ENCODE assay signal across 8 mouse cellular contexts in genomic region chr6:113697222-113698205, GRCm38 (mm10). TPM values are rescaled to one million over a fixed set of nuclear protein-coding genes. Genes with fewer than 3 reads are reported as not detected.
A peak's percentile ranks its signal among the peaks of the same experiment; 100 is the strongest.
DNase-seq lines count a peak whose midpoint lies in the region; ATAC-seq lines count a peak whose summit lies in the region.

No protein-coding gene starts in this region.

- H3K4me1 ChIP-seq in forebrain, embryonic 13.5 days = peaks cover 34% of the 10 kb centered on the region
- H3K4me1 ChIP-seq in hindbrain, embryonic 16.5 days (ENCODE audit: control insufficient read depth, insufficient read depth, low read depth, low read length) = peaks cover 12% of the 10 kb centered on the region
- peaks cover 77% of the 10 kb centered on the region for H3K4me1 ChIP-seq in liver, embryonic 15.5 days (replicated peaks)
- peaks cover 37% of the 10 kb centered on the region for H3K4me1 ChIP-seq in neural tube, embryonic 15.5 days

- no peaks in the 10 kb centered on the region for H3K9me3 ChIP-seq in forebrain, embryonic 13.5 days (replicated peaks)
- H3K9me3 ChIP-seq in hindbrain, embryonic 16.5 days (ENCODE audit: control insufficient read depth, low read length) = no peaks in the 10 kb centered on the region
- H3K9me3 ChIP-seq in liver, embryonic 15.5 days (replicated peaks) = no peaks in the 10 kb centered on the region
- H3K9me3 ChIP-seq in neural tube, embryonic 15.5 days (replicated peaks) = no peaks in the 10 kb centered on the region

- ATAC-seq in forebrain, embryonic 13.5 days = peak; percentile 76; the same call in 1 of the 2 replicates
- peak; percentile 73 for ATAC-seq in hindbrain, embryonic 16.5 days
- ATAC-seq in liver, embryonic 15.5 days (ENCODE audit: insufficient read depth) = no peak
- peak; percentile 0; the same call in 1 of the 2 replicates for ATAC-seq in neural tube, embryonic 15.5 days (ENCODE audit: low FRiP score)

- DNase-seq in left cerebral cortex, postnatal 4 days = peak; percentile 27
- no peak for DNase-seq in left cerebral cortex, postnatal 25 days (ENCODE audit: low spot score in 2 of 2)
- DNase-seq in adrenal gland, postnatal 36 days = peak; percentile 59 to 65
- DNase-seq in layer of hippocampus, postnatal 25 days (ENCODE audit: extremely low spot score in 1 of 2, low spot score in 1 of 2) = no peak

- H3K36me3 ChIP-seq in forebrain, embryonic 13.5 days (ENCODE audit: poor library complexity, severe bottlenecking) = peaks cover 25% of the 10 kb centered on the region
- H3K36me3 ChIP-seq in hindbrain, embryonic 16.5 days (ENCODE audit: control insufficient read depth, insufficient read depth, low read length) = peaks cover 8% of the 10 kb centered on the region
- H3K36me3 ChIP-seq in liver, embryonic 15.5 days (replicated peaks) = peaks cover 58% of the 10 kb centered on the region
- H3K36me3 ChIP-seq in neural tube, embryonic 15.5 days = peaks cover 16% of the 10 kb centered on the region

- H3K9ac ChIP-seq in forebrain, embryonic 13.5 days = peak overlapping the region; percentile 84
- H3K9ac ChIP-seq in hindbrain, embryonic 16.5 days (ENCODE audit: low read depth, low read length) = peak overlapping the region; percentile 85
- H3K9ac ChIP-seq in liver, embryonic 15.5 days = peak overlapping the region; percentile 95
- peak overlapping the region; percentile 78 for H3K9ac ChIP-seq in neural tube, embryonic 15.5 days (replicated peaks)

- peak overlapping the region; percentile 98 for H3K4me2 ChIP-seq in forebrain, embryonic 13.5 days
- peak overlapping the region; percentile 83 for H3K4me2 ChIP-seq in hindbrain, embryonic 16.5 days (ENCODE audit: low read length)
- peak overlapping the region; percentile 90 for H3K4me2 ChIP-seq in liver, embryonic 15.5 days
- H3K4me2 ChIP-seq in neural tube, embryonic 15.5 days = peak overlapping the region; percentile 96

- peak overlapping the region; percentile 73 for H3K4me3 ChIP-seq in forebrain, embryonic 13.5 days
- peak overlapping the region; percentile 89 for H3K4me3 ChIP-seq in hindbrain, embryonic 16.5 days (ENCODE audit: low read length)
- H3K4me3 ChIP-seq in liver, embryonic 15.5 days (replicated peaks) = peak overlapping the region; percentile 85
- peak overlapping the region; percentile 87 for H3K4me3 ChIP-seq in neural tube, embryonic 15.5 days (replicated peaks)

- intact Hi-C loops in left cerebral cortex, postnatal 4 days (cut with DNase I) = no loop called here
- intact Hi-C loops in left cerebral cortex, postnatal 25 days (cut with DNase I) = no loop called here

- peak overlapping the region; percentile 80 for H3K27ac ChIP-seq in forebrain, embryonic 13.5 days
- peak overlapping the region; percentile 90 for H3K27ac ChIP-seq in hindbrain, embryonic 16.5 days (ENCODE audit: low read depth, low read length)
- H3K27ac ChIP-seq in liver, embryonic 15.5 days (replicated peaks) = peak overlapping the region; percentile 99
- H3K27ac ChIP-seq in neural tube, embryonic 15.5 days (replicated peaks) = peak overlapping the region; percentile 90

- WGBS in forebrain, embryonic 13.5 days = under 1% methylated on average over 105 of the region's 113 CpGs
- under 1% methylated on average over 84 of the region's 113 CpGs for WGBS in hindbrain, embryonic 16.5 days
- under 1% methylated on average over 111 of the region's 113 CpGs for WGBS in liver, embryonic 15.5 days (ENCODE audit: insufficient replicate concordance)
- WGBS in neural tube, embryonic 15.5 days = under 1% methylated on average over 92 of the region's 113 CpGs

- H3K27me3 ChIP-seq in forebrain, embryonic 13.5 days = no peaks in the 10 kb centered on the region
- H3K27me3 ChIP-seq in hindbrain, embryonic 16.5 days (replicated peaks; ENCODE audit: control insufficient read depth, insufficient read depth, low read length) = no peaks in the 10 kb centered on the region
- H3K27me3 ChIP-seq in liver, embryonic 15.5 days = no peaks in the 10 kb centered on the region
- H3K27me3 ChIP-seq in neural tube, embryonic 15.5 days (replicated peaks) = no peaks in the 10 kb centered on the region

RNA-seq across cellular contexts. Expression of gene Tatdn2, which starts 0.7 kb away (rescaled TPM):
- total RNA-seq in left cerebral cortex, postnatal 4 days (2021) = 10 to 100 TPM; 95.0 to 98.1 TPM
- total RNA-seq in left cerebral cortex, postnatal 25 days (2021) = 10 to 100 TPM; 67.1 to 71.7 TPM
- 10 to 100 TPM; 58.0 to 60.5 TPM for total RNA-seq in adrenal gland, postnatal 36 days (2021)
- 0.47 and 0.81 TPM in 2 replicates for polyA plus RNA-seq in forebrain, embryonic 13.5 days (2015; fragmentation: Nextera tagmentation; extraction: Ambion mirVana)
- 0.56 and 1.3 TPM in 2 replicates for polyA plus RNA-seq in hindbrain, embryonic 16.5 days (2015; fragmentation: Nextera tagmentation; extraction: Ambion mirVana)
- polyA plus RNA-seq in liver, embryonic 15.5 days (2015; fragmentation: Nextera tagmentation; extraction: Ambion mirVana) = 0.77 and 0.83 TPM in 2 replicates
- 0.96 and 1.4 TPM in 2 replicates for polyA plus RNA-seq in neural tube, embryonic 15.5 days (2015; fragmentation: Nextera tagmentation; extraction: Ambion mirVana)
- 10 to 100 TPM; 56.2 to 59.4 TPM for total RNA-seq in layer of hippocampus, postnatal 25 days (2021)

RNA-seq across cellular contexts. Expression of gene Ghrl, which starts 22.2 kb away (rescaled TPM):
- total RNA-seq in left cerebral cortex, postnatal 4 days (2021) = not detected
- not detected for total RNA-seq in left cerebral cortex, postnatal 25 days (2021)
- total RNA-seq in adrenal gland, postnatal 36 days (2021) = not detected
- polyA plus RNA-seq in forebrain, embryonic 13.5 days (2015; fragmentation: Nextera tagmentation; extraction: Ambion mirVana) = 0.42 and 1.0 TPM in 2 replicates
- polyA plus RNA-seq in hindbrain, embryonic 16.5 days (2015; fragmentation: Nextera tagmentation; extraction: Ambion mirVana) = 0.93 and 1.2 TPM in 2 replicates
- polyA plus RNA-seq in liver, embryonic 15.5 days (2015; fragmentation: Nextera tagmentation; extraction: Ambion mirVana) = 0.17 TPM in 1 of 2 replicates, not detected in the other
- 1.1 and 1.9 TPM in 2 replicates for polyA plus RNA-seq in neural tube, embryonic 15.5 days (2015; fragmentation: Nextera tagmentation; extraction: Ambion mirVana)
- under 1 TPM in 1 of 2 experiments, not detected in 1; 0.57 TPM for total RNA-seq in layer of hippocampus, postnatal 25 days (2021)

RNA-seq across cellular contexts. Expression of gene Sec13, which starts 43.0 kb away (rescaled TPM):
- total RNA-seq in left cerebral cortex, postnatal 4 days (2021) = 100 to 1,000 TPM; 100 to 104 TPM
- total RNA-seq in left cerebral cortex, postnatal 25 days (2021) = 10 to 100 TPM; 69.4 to 70.6 TPM
- total RNA-seq in adrenal gland, postnatal 36 days (2021) = 100 to 1,000 TPM; 116 to 130 TPM
- polyA plus RNA-seq in forebrain, embryonic 13.5 days (2015; fragmentation: Nextera tagmentation; extraction: Ambion mirVana) = 256 and 269 TPM in 2 replicates
- 197 TPM in 2 replicates for polyA plus RNA-seq in hindbrain, embryonic 16.5 days (2015; fragmentation: Nextera tagmentation; extraction: Ambion mirVana)
- polyA plus RNA-seq in liver, embryonic 15.5 days (2015; fragmentation: Nextera tagmentation; extraction: Ambion mirVana) = 117 TPM in 2 replicates
- polyA plus RNA-seq in neural tube, embryonic 15.5 days (2015; fragmentation: Nextera tagmentation; extraction: Ambion mirVana) = 194 and 214 TPM in 2 replicates
- 10 to 100 TPM; 73.9 to 78.5 TPM for total RNA-seq in layer of hippocampus, postnatal 25 days (2021)

RNA-seq across cellular contexts. Expression of gene Irak2, which starts 59.2 kb away (rescaled TPM):
- 1 to 10 TPM; 7.9 to 8.1 TPM for total RNA-seq in left cerebral cortex, postnatal 4 days (2021)
- total RNA-seq in left cerebral cortex, postnatal 25 days (2021) = 10 to 100 TPM; 18.5 to 21.1 TPM
- total RNA-seq in adrenal gland, postnatal 36 days (2021) = 10 to 100 TPM; 17.8 to 21.9 TPM
- 0.77 and 0.96 TPM in 2 replicates for polyA plus RNA-seq in forebrain, embryonic 13.5 days (2015; fragmentation: Nextera tagmentation; extraction: Ambion mirVana)
- polyA plus RNA-seq in hindbrain, embryonic 16.5 days (2015; fragmentation: Nextera tagmentation; extraction: Ambion mirVana) = 2.6 and 2.8 TPM in 2 replicates
- polyA plus RNA-seq in liver, embryonic 15.5 days (2015; fragmentation: Nextera tagmentation; extraction: Ambion mirVana) = 11.9 and 13.5 TPM in 2 replicates
- polyA plus RNA-seq in neural tube, embryonic 15.5 days (2015; fragmentation: Nextera tagmentation; extraction: Ambion mirVana) = 2.5 and 4.5 TPM in 2 replicates
- 10 to 100 TPM; 16.9 to 21.9 TPM for total RNA-seq in layer of hippocampus, postnatal 25 days (2021)

Comparison
In these comparisons a context has a peak if more than half of its experiments do, and no peak if none do; other contexts are left out.
1. DNase-seq: peak in left cerebral cortex, postnatal 4 days (single experiment) and adrenal gland, postnatal 36 days (2 of 2); none in left cerebral cortex, postnatal 25 days (0 of 2) and layer of hippocampus, postnatal 25 days (0 of 2).
2. Peak in every context shown above with its lines, with median percentiles within 50 percentile points of each other: H3K27ac ChIP-seq, H3K4me2 ChIP-seq, H3K4me3 ChIP-seq and H3K9ac ChIP-seq.